Mouse (Mus musculus) heart, postnatal 14 days (tissue): ENCODE measurements around the gene Atrnl1. TPM values are rescaled to one million over a fixed set of nuclear protein-coding genes. Genes with fewer than 3 reads are reported as not detected.

Experiments used
- DNase-seq, 2 experiments: peaks; one replicate each; pipeline ENCODE4 v3.0.0; 2021 to 2022
- intact Hi-C: fragments of 180-260 bp; cut with DNase I; formaldehyde crosslinking; loops from one replicate; pipeline ENCODE4 v1.15.1; 2025
- long read RNA-seq, 2 experiments: library from polyadenylated mRNA; stranded (forward); transcript quantifications; one replicate each; pipeline ENCODE4 v2.0.0; 2021
- total RNA-seq, 2 experiments: library from RNA; stranded (reverse); gene quantifications; 2 replicates each; pipeline ENCODE4 v1.2.3; 2021

The Atrnl1 gene
- total RNA-seq = 10 to 100 TPM; 19.2 to 21.5 TPM
- long read RNA-seq, experiment 1, partial matches to known transcripts = 2 of 3 reads
- long read RNA-seq, experiment 1, other reads (novel, unspliced or antisense) = 1 of 3 reads
- long read RNA-seq, experiment 2, full-length matches to known transcripts = 1 of 3 reads
- long read RNA-seq, experiment 2, partial matches to known transcripts = 1 of 3 reads
- long read RNA-seq, experiment 2, other reads (novel, unspliced or antisense) = 1 of 3 reads

- intact Hi-C loops = loop anchor here (10.0 kb wide), 2 partner anchors 126 to 206 kb away; no protein-coding TSS in a partner anchor
- DNase-seq = peak; percentile 90 to 93
Observed at GRCm38 (mm10) chr19:57610476-57611261, at the start of gene Atrnl1. Atrnl1 (plus strand) TSS chr19:57611034.

- intact Hi-C loops = no loop called here
Observed at GRCm38 (mm10) chr19:57561486-57561885, 49.3 kb upstream of the Atrnl1 start.

GRCm38 (mm10) chr19:57569040-57569439, 41.8 kb upstream of the Atrnl1 start:
- no peak for DNase-seq

More at GRCm38 (mm10) chr19:57561486-57561885, 49.3 kb upstream of the Atrnl1 start:
- DNase-seq = no peak

GRCm38 (mm10) chr19:57572360-57573237, 38.2 kb upstream of the Atrnl1 start:
- DNase-seq = no peak
- intact Hi-C loops = no loop called here

More at GRCm38 (mm10) chr19:57569040-57569439, 41.8 kb upstream of the Atrnl1 start:
- intact Hi-C loops = no loop called here

GRCm38 (mm10) chr19:57573470-57573869, 37.4 kb upstream of the Atrnl1 start:
- intact Hi-C loops = no loop called here
- no peak for DNase-seq

- no peak for DNase-seq
- intact Hi-C loops = no loop called here
Observed at GRCm38 (mm10) chr19:57575027-57575426, 35.8 kb upstream of the Atrnl1 start.

- no peak for DNase-seq
- intact Hi-C loops = no loop called here
Observed at GRCm38 (mm10) chr19:57576836-57577235, 34.0 kb upstream of the Atrnl1 start.

- DNase-seq = no peak
- intact Hi-C loops = no loop called here
Observed at GRCm38 (mm10) chr19:57577256-57577655, 33.6 kb upstream of the Atrnl1 start.

GRCm38 (mm10) chr19:57580962-57581361, 29.9 kb upstream of the Atrnl1 start:
- intact Hi-C loops = no loop called here
- peak; percentile 28 to 29 for DNase-seq

GRCm38 (mm10) chr19:57585231-57585792, 25.5 kb upstream of the Atrnl1 start:
- no peak for DNase-seq
- intact Hi-C loops = no loop called here

- no peak for DNase-seq
- intact Hi-C loops = no loop called here
Observed at GRCm38 (mm10) chr19:57586172-57586571, 24.7 kb upstream of the Atrnl1 start.

GRCm38 (mm10) chr19:57589516-57589915, 21.3 kb upstream of the Atrnl1 start:
- intact Hi-C loops = no loop called here
- no peak for DNase-seq

- intact Hi-C loops = no loop called here
Observed at GRCm38 (mm10) chr19:57590895-57591294, 19.9 kb upstream of the Atrnl1 start.

GRCm38 (mm10) chr19:57591631-57592030, 19.2 kb upstream of the Atrnl1 start:
- DNase-seq = no peak
- intact Hi-C loops = no loop called here

More at GRCm38 (mm10) chr19:57590895-57591294, 19.9 kb upstream of the Atrnl1 start:
- peak in 1 of 2 experiments; percentile 18 for DNase-seq

GRCm38 (mm10) chr19:57592355-57592754, 18.5 kb upstream of the Atrnl1 start:
- no peak for DNase-seq
- intact Hi-C loops = no loop called here

GRCm38 (mm10) chr19:57599126-57599525, 11.7 kb upstream of the Atrnl1 start:
- no peak for DNase-seq
- intact Hi-C loops = no loop called here

GRCm38 (mm10) chr19:57600233-57600929, 10.5 kb upstream of the Atrnl1 start:
- intact Hi-C loops = no loop called here
- no peak for DNase-seq

GRCm38 (mm10) chr19:57600930-57601328, 9.9 kb upstream of the Atrnl1 start:
- intact Hi-C loops = no loop called here
- DNase-seq = no peak

GRCm38 (mm10) chr19:57603593-57603992, 7.2 kb upstream of the Atrnl1 start:
- intact Hi-C loops = no loop called here
- DNase-seq = no peak

- intact Hi-C loops = no loop called here
Observed at GRCm38 (mm10) chr19:57605941-57606340, 4.9 kb upstream of the Atrnl1 start.

More at GRCm38 (mm10) chr19:57605941-57606340, 4.9 kb upstream of the Atrnl1 start:
- DNase-seq = no peak
